Mouse (Mus musculus) limb, embryonic 12.5 days (tissue): ENCODE measurements around the gene Prom2. TPM values are rescaled to one million over a fixed set of nuclear protein-coding genes. Genes with fewer than 3 reads are reported as not detected.

Source experiments
- ATAC-seq: fragments of 200-750 bp; cut with Nextera tagmentation; 2 replicates; pipeline ENCODE4 v1.8.0; 2017; ENCODE audit warnings: low read depth, moderate TSS enrichment; ENCODE audit not compliant: insufficient number of reproducible peaks, insufficient read depth, low FRiP score, low TSS enrichment
- H3K27ac ChIP-seq: fragments of 300-500 bp; sonication (generic); 2 replicates; pipeline ENCODE4 v1.5.1; 2016; ENCODE audit warnings: mild to moderate bottlenecking, moderate library complexity
- H3K27me3 ChIP-seq: fragments of 300-500 bp; sonication (generic); 2 replicates; pipeline ENCODE4 v1.6.1; 2016; ENCODE audit warnings: mild to moderate bottlenecking, moderate library complexity
- H3K36me3 ChIP-seq: fragments of 300-500 bp; sonication (generic); 2 replicates; pipeline ENCODE4 v1.6.1; 2016; ENCODE audit warnings: mild to moderate bottlenecking, moderate library complexity
- H3K4me1 ChIP-seq: fragments of 300-500 bp; sonication (generic); replicated peaks from 2 replicates; pipeline ENCODE4 v1.6.1; 2016
- H3K4me2 ChIP-seq: fragments of 300-500 bp; sonication (generic); 2 replicates; pipeline ENCODE4 v1.6.1; 2016; ENCODE audit warnings: mild to moderate bottlenecking, moderate library complexity
- H3K4me3 ChIP-seq: fragments of 300-500 bp; sonication (generic); replicated peaks from 2 replicates; pipeline ENCODE4 v1.5.1; 2016; ENCODE audit warnings: mild to moderate bottlenecking
- H3K9ac ChIP-seq: fragments of 300-500 bp; sonication (generic); replicated peaks from 2 replicates; pipeline ENCODE4 v1.6.1; 2016; ENCODE audit warnings: mild to moderate bottlenecking, moderate library complexity
- H3K9me3 ChIP-seq: fragments of 300-500 bp; sonication (generic); 2 replicates; pipeline ENCODE4 v1.6.1; 2016; ENCODE audit warnings: mild to moderate bottlenecking, moderate library complexity
- WGBS: fragments of 180-500 bp; shearing (Covaris S2); methylation state at CpG from one replicate; pipeline ENCODE4 v1.1.7; 2016; 5-methylcytosine and 5-hydroxymethylcytosine counted together
- polyA plus RNA-seq: library from polyadenylated mRNA; unstranded; fragments of >200 nt; fragmentation: Nextera tagmentation; extraction: Ambion mirVana; gene quantifications from 2 replicates; pipeline ENCODE4 v1.2.1, GENCODE M21; 2016

Gene Prom2
- polyA plus RNA-seq, 1 experiment from 2014 or later, result 1.7 TPM

- no peak overlapping the region for H3K9ac ChIP-seq
- H3K4me3 ChIP-seq, result no peak overlapping the region
- no peak for ATAC-seq
- H3K36me3 ChIP-seq, result no peaks in the 10 kb centered on the region
- no peaks in the 10 kb centered on the region for H3K9me3 ChIP-seq
- H3K4me2 ChIP-seq, result no peak overlapping the region
- H3K27me3 ChIP-seq, result peaks cover 8% of the 10 kb centered on the region; the same call in 1 of the 2 replicates
- H3K27ac ChIP-seq, result no peak overlapping the region
- no peaks in the 10 kb centered on the region for H3K4me1 ChIP-seq
These were observed 8.4 kb upstream of the Prom2 start for GRCm38 (mm10) chr2:127549711-127550110.

GRCm38 (mm10) chr2:127548342-127549074 is 7.2 kb upstream of the Prom2 start:
- Histone ChIP-seq H3K9me3 (no peaks in the 10 kb centered on the region), H3K4me2 (no peak overlapping the region), H3K27me3 (peaks cover 19% of the 10 kb centered on the region), H3K36me3 (no peaks in the 10 kb centered on the region), H3K27ac (no peak overlapping the region), H3K4me3 (no peak overlapping the region), H3K9ac (no peak overlapping the region), H3K4me1 (no peaks in the 10 kb centered on the region)
- ATAC-seq, result no peak
- 73% methylated on average over 5 of the region's 5 CpGs for WGBS

GRCm38 (mm10) chr2:127541697-127542096 is 430 bp upstream of the Prom2 start:
- Histone ChIP-seq H3K36me3 (no peaks in the 10 kb centered on the region), H3K4me3 (no peak overlapping the region), H3K4me1 (no peaks in the 10 kb centered on the region), H3K4me2 (no peak overlapping the region), H3K9me3 (no peaks in the 10 kb centered on the region), H3K9ac (no peak overlapping the region), H3K27ac (no peak overlapping the region), H3K27me3 (peaks cover 84% of the 10 kb centered on the region)
- no peak for ATAC-seq
- WGBS, result 83% methylated on average over 2 of the region's 2 CpGs

- H3K4me2 ChIP-seq, result no peak overlapping the region
- H3K4me3 ChIP-seq, result no peak overlapping the region
- no peak overlapping the region for H3K9ac ChIP-seq
- H3K27me3 ChIP-seq, result peaks cover 81% of the 10 kb centered on the region
- no peaks in the 10 kb centered on the region for H3K4me1 ChIP-seq
- no peaks in the 10 kb centered on the region for H3K36me3 ChIP-seq
- H3K27ac ChIP-seq, result no peak overlapping the region
- no peak for ATAC-seq
- 27% methylated on average over 4 of the region's 4 CpGs for WGBS
- H3K9me3 ChIP-seq, result no peaks in the 10 kb centered on the region
These were observed 1.8 kb downstream of the Prom2 start for GRCm38 (mm10) chr2:127539494-127539893.

GRCm38 (mm10) chr2:127537548-127537947 is 3.7 kb downstream of the Prom2 start:
- 73% methylated on average over 3 of the region's 3 CpGs for WGBS
- Histone ChIP-seq H3K9ac (no peak overlapping the region), H3K4me3 (no peak overlapping the region), H3K9me3 (no peaks in the 10 kb centered on the region), H3K4me1 (no peaks in the 10 kb centered on the region), H3K27me3 (peaks cover 61% of the 10 kb centered on the region), H3K4me2 (no peak overlapping the region), H3K36me3 (no peaks in the 10 kb centered on the region), H3K27ac (no peak overlapping the region)
- no peak for ATAC-seq

GRCm38 (mm10) chr2:127535363-127535762 is 5.9 kb downstream of the Prom2 start:
- no peaks in the 10 kb centered on the region for H3K36me3 ChIP-seq
- H3K9me3 ChIP-seq, result no peaks in the 10 kb centered on the region
- H3K4me2 ChIP-seq, result no peak overlapping the region
- ATAC-seq, result no peak
- 78% methylated on average over 9 of the region's 9 CpGs for WGBS
- H3K4me1 ChIP-seq, result no peaks in the 10 kb centered on the region
- no peak overlapping the region for H3K4me3 ChIP-seq
- H3K27ac ChIP-seq, result no peak overlapping the region
- H3K27me3 ChIP-seq, result peaks cover 40% of the 10 kb centered on the region
- H3K9ac ChIP-seq, result no peak overlapping the region

- Histone ChIP-seq H3K27me3 (peaks cover 17% of the 10 kb centered on the region; the same call in 1 of the 2 replicates), H3K9me3 (no peaks in the 10 kb centered on the region), H3K4me3 (no peak overlapping the region), H3K9ac (no peak overlapping the region), H3K27ac (no peak overlapping the region), H3K4me1 (no peaks in the 10 kb centered on the region), H3K4me2 (no peak overlapping the region), H3K36me3 (no peaks in the 10 kb centered on the region)
- 11% methylated on average over 9 of the region's 9 CpGs for WGBS
- no peak for ATAC-seq
These were observed 8.9 kb downstream of the Prom2 start for GRCm38 (mm10) chr2:127532379-127532778.

GRCm38 (mm10) chr2:127531592-127531991 is 9.7 kb downstream of the Prom2 start:
- H3K4me2 ChIP-seq, result no peak overlapping the region
- 76% methylated on average over 2 of the region's 2 CpGs for WGBS
- no peak for ATAC-seq

GRCm38 (mm10) chr2:127530418-127530817 is 10.8 kb downstream of the Prom2 start:
- H3K27ac ChIP-seq, result no peak overlapping the region
- 0 out of 2 replicates have a peak, but pooled peaks cover 7% of the 10 kb centered on the region for H3K27me3 ChIP-seq
- no peak overlapping the region for H3K4me3 ChIP-seq
- H3K9ac ChIP-seq, result no peak overlapping the region
- WGBS, result 70% methylated on average over 3 of the region's 3 CpGs
- no peaks in the 10 kb centered on the region for H3K4me1 ChIP-seq
- no peaks in the 10 kb centered on the region for H3K9me3 ChIP-seq
- H3K4me2 ChIP-seq, result no peak overlapping the region
- ATAC-seq, result no peak
- H3K36me3 ChIP-seq, result no peaks in the 10 kb centered on the region

More at GRCm38 (mm10) chr2:127531592-127531991, 9.7 kb downstream of the Prom2 start:
- H3K27ac ChIP-seq, result no peak overlapping the region
- H3K27me3 ChIP-seq, result peaks cover 9% of the 10 kb centered on the region; the same call in 1 of the 2 replicates
- no peak overlapping the region for H3K9ac ChIP-seq
- no peak overlapping the region for H3K4me3 ChIP-seq
- H3K4me1 ChIP-seq, result no peaks in the 10 kb centered on the region
- H3K9me3 ChIP-seq, result no peaks in the 10 kb centered on the region
- no peaks in the 10 kb centered on the region for H3K36me3 ChIP-seq

- Histone ChIP-seq H3K27ac (no peak overlapping the region), H3K4me2 (no peak overlapping the region), H3K4me3 (no peak overlapping the region), H3K9ac (no peak overlapping the region), H3K36me3 (no peaks in the 10 kb centered on the region), H3K4me1 (peaks cover 20% of the 10 kb centered on the region), H3K9me3 (no peaks in the 10 kb centered on the region), H3K27me3 (peaks cover 16% of the 10 kb centered on the region; the same call in 1 of the 2 replicates)
- no peak for ATAC-seq
- 79% methylated on average over 3 of the region's 3 CpGs for WGBS
These were observed 16.1 kb downstream of the Prom2 start for GRCm38 (mm10) chr2:127525004-127525775.

- Histone ChIP-seq H3K4me2 (no peak overlapping the region), H3K27me3 (peaks cover 14% of the 10 kb centered on the region; the same call in 1 of the 2 replicates), H3K4me1 (peaks cover 20% of the 10 kb centered on the region), H3K27ac (no peak overlapping the region), H3K4me3 (no peak overlapping the region), H3K36me3 (no peaks in the 10 kb centered on the region), H3K9me3 (no peaks in the 10 kb centered on the region), H3K9ac (no peak overlapping the region)
- 63% methylated on average over 7 of the region's 7 CpGs for WGBS
- no peak for ATAC-seq
These were observed 17.1 kb downstream of the Prom2 start for GRCm38 (mm10) chr2:127523950-127524729.
